Mouse (Mus musculus) embryonic facial prominence, embryonic 10.5 days (tissue): ENCODE measurements at regions not wholly inside any gene's neighbourhood (a gene's known extent, or its start where the extent isn't known, plus 50 kb on each side); places are given as distances from the start of the nearest gene placed in this dataset.

Experiments
- DNase-seq: peaks from one replicate; pipeline ENCODE4 v3.0.0-alpha.2; 2017; ENCODE audit warnings: low spot score
- H3K27ac ChIP-seq: fragments of 300-500 bp; sonication (generic); replicated peaks from 2 replicates; pipeline ENCODE4 v1.5.1; 2016; ENCODE audit warnings: mild to moderate bottlenecking
- H3K27me3 ChIP-seq: fragments of 300-500 bp; sonication (generic); replicated peaks from 2 replicates; pipeline ENCODE4 v1.6.1; 2016; ENCODE audit warnings: low read depth, mild to moderate bottlenecking; ENCODE audit not compliant: poor library complexity, severe bottlenecking
- H3K36me3 ChIP-seq: fragments of 300-500 bp; sonication (generic); replicated peaks from 2 replicates; pipeline ENCODE4 v1.6.1; 2016; ENCODE audit warnings: mild to moderate bottlenecking, moderate library complexity
- H3K4me1 ChIP-seq: fragments of 300-500 bp; sonication (generic); 2 replicates; pipeline ENCODE4 v1.6.1; 2016
- H3K4me3 ChIP-seq: fragments of 300-500 bp; sonication (generic); 2 replicates; pipeline ENCODE4 v1.5.1; 2016; ENCODE audit warnings: mild to moderate bottlenecking, moderate library complexity
- H3K9me3 ChIP-seq: fragments of 300-500 bp; sonication (generic); 2 replicates; pipeline ENCODE4 v1.6.1; 2016; ENCODE audit warnings: mild to moderate bottlenecking
- WGBS: fragments of 180-500 bp; shearing (Covaris S2); methylation state at CpG from one replicate; pipeline ENCODE4 v1.1.7; 2016; 5-methylcytosine and 5-hydroxymethylcytosine counted together

GRCm38 (mm10) chr11:82613503-82613902 is 150.6 kb downstream of the Cct6b start:
- peaks cover 8% of the 10 kb centered on the region for H3K4me1 ChIP-seq
- H3K4me3 ChIP-seq: no peak overlapping the region
- DNase-seq: peak; percentile 66
- H3K27ac ChIP-seq: no peak overlapping the region
- no peaks in the 10 kb centered on the region for H3K36me3 ChIP-seq
- H3K9me3 ChIP-seq: no peaks in the 10 kb centered on the region
- WGBS: 28% methylated on average over 6 of the region's 6 CpGs
- peaks cover 31% of the 10 kb centered on the region for H3K27me3 ChIP-seq

DNA sequence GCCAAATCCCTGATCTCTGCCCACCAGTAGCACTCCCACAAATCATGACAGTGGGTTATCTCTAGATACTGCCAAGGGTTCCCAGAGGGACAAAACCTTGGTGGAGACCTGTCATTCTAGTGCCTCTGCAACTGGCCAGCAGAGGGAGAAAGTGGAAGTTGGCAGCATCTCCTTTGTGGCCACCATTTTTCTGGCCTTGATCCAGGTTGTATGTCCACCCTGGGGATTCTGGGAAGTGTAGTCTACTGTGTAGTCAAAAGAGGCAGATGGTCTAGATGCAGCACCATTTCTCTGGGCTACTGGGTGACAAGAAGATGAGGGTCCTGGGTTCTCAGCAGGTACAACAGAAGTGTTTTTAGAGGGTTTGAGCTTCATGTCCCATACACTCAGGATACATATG is 152.1 kb downstream of the Cct6b start:
- H3K36me3 ChIP-seq: no peaks in the 10 kb centered on the region
- DNase-seq: no peak
- no peak overlapping the region for H3K4me3 ChIP-seq
- peaks cover 16% of the 10 kb centered on the region for H3K27me3 ChIP-seq
- H3K4me1 ChIP-seq: peaks cover 6% of the 10 kb centered on the region
- H3K27ac ChIP-seq: no peak overlapping the region
- H3K9me3 ChIP-seq: no peaks in the 10 kb centered on the region

- Histone ChIP-seq H3K27me3 (peaks cover 17% of the 10 kb centered on the region), H3K27ac (no peak overlapping the region), H3K4me3 (no peak overlapping the region), H3K9me3 (no peaks in the 10 kb centered on the region), H3K4me1 (peaks cover 12% of the 10 kb centered on the region), H3K36me3 (no peaks in the 10 kb centered on the region)
- 51% methylated on average over 1 of the region's 1 CpGs for WGBS
- DNase-seq: no peak
These were observed 155.2 kb downstream of the Cct6b start for GRCm38 (mm10) chr11:82608963-82609362.

DNA sequence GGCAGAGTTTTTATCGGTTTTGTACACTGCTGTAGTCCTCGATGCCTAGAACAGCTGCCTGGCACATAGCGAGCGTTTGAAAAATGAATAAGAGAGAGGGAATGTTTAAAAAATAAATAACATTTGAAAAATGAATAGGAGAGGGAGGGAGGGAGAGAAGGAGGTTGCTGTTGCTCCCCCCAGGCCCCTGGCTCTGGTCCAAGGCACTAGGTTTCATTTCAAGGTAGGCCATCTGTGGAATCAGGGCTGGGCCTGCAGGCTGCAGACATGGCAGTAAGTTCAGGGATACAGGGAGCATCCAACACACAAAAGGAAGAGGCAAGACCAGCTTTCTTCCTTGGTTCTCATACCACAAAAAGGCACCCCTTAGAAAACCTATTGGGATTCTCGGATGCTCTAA is 156.5 kb downstream of the Cct6b start:
- Histone ChIP-seq H3K4me1 (peaks cover 12% of the 10 kb centered on the region), H3K27ac (no peak overlapping the region), H3K4me3 (no peak overlapping the region), H3K27me3 (peaks cover 29% of the 10 kb centered on the region), H3K9me3 (no peaks in the 10 kb centered on the region), H3K36me3 (no peaks in the 10 kb centered on the region)
- no peak for DNase-seq
- WGBS: 90% methylated on average over 5 of the region's 5 CpGs

DNA sequence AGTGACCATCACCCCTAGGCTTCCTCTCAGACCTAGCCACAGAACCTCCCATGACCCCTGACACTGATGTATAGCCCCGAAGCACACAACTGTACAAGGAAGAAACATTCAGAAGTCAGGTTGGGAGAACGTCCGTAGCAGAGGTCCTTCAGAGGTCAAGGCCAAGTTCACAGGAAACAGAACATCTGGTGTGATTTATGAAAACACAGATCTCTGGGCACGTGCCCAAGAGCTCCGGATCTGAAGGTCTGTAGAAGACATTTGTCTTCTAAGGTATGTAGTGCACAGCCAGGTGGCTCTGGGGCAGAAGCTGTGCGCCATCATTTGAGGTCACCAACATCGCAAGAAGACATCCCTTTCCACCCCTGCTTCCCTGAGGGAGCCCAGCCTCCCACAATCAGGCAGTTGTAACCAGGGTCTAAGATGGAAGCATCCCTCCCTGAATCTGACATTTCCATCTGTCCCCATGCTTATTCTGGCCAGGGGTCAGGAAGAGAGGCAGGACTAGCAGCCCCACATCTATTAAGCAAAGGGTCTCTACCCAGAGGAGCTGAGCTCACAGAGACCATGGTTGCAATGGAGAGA is 159.8 kb downstream of the Cct6b start:
- Histone ChIP-seq H3K4me3 (no peak overlapping the region), H3K27me3 (peaks cover 49% of the 10 kb centered on the region), H3K36me3 (no peaks in the 10 kb centered on the region), H3K4me1 (peaks cover 12% of the 10 kb centered on the region), H3K27ac (no peak overlapping the region), H3K9me3 (no peaks in the 10 kb centered on the region)
- no peak for DNase-seq
- 61% methylated on average over 7 of the region's 7 CpGs for WGBS

DNA sequence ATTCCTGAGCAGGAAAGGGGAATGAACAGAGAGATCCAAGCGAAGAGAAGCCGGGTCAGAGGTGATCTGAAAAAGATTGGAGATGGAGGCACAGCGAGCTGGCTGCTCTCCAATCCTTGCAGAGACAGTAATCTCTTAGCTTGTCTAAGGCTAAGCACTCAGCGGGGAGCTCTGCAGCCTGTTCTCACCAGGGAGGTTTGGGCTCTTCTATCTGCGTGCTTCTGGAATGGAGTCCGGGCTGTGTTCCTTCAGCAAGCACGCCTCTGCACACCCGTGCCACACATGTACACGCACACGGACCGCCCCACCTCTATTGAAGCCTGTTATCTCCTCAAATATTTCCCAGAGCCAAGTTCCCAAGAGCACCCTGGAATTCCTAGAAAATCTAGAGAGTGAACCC is 161.3 kb downstream of the Cct6b start:
- no peak overlapping the region for H3K4me3 ChIP-seq
- DNase-seq: no peak
- peaks cover 62% of the 10 kb centered on the region for H3K27me3 ChIP-seq
- no peaks in the 10 kb centered on the region for H3K36me3 ChIP-seq
- H3K4me1 ChIP-seq: peaks cover 9% of the 10 kb centered on the region
- WGBS: 27% methylated on average over 11 of the region's 11 CpGs
- H3K9me3 ChIP-seq: no peaks in the 10 kb centered on the region
- H3K27ac ChIP-seq: no peak overlapping the region

- H3K27ac ChIP-seq: no peak overlapping the region
- H3K9me3 ChIP-seq: no peaks in the 10 kb centered on the region
- peaks cover 62% of the 10 kb centered on the region for H3K27me3 ChIP-seq
- 61% methylated on average over 2 of the region's 2 CpGs for WGBS
- peaks cover 11% of the 10 kb centered on the region for H3K4me1 ChIP-seq
- H3K36me3 ChIP-seq: no peaks in the 10 kb centered on the region
- no peak for DNase-seq
- no peak overlapping the region for H3K4me3 ChIP-seq
These were observed 161.9 kb downstream of the Cct6b start for GRCm38 (mm10) chr11:82602250-82602649.

DNA sequence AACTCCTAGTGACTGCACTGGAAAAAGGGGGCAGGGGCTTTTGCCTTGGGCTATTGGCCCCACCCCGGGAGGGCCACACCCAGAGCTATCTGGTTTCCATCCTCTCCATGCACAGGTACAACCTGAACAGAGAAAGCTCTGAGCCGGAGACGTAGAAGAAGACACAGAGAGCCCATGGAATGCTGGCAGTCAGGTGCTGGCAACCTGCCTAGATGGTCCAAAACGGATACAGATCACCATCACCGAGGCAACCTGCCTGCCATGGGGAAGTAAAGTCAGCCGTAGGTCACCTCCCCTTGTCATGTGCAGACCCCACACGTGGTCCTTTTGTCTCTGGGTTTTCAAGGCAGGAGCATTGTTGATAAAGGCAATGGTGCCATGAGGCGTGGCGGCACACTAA is 164.0 kb downstream of the Cct6b start:
- H3K27me3 ChIP-seq: peaks cover 57% of the 10 kb centered on the region
- H3K4me3 ChIP-seq: no peak overlapping the region
- H3K27ac ChIP-seq: no peak overlapping the region
- no peak for DNase-seq
- no peaks in the 10 kb centered on the region for H3K9me3 ChIP-seq
- 78% methylated on average over 9 of the region's 9 CpGs for WGBS
- H3K36me3 ChIP-seq: no peaks in the 10 kb centered on the region
- peaks cover 11% of the 10 kb centered on the region for H3K4me1 ChIP-seq

DNA sequence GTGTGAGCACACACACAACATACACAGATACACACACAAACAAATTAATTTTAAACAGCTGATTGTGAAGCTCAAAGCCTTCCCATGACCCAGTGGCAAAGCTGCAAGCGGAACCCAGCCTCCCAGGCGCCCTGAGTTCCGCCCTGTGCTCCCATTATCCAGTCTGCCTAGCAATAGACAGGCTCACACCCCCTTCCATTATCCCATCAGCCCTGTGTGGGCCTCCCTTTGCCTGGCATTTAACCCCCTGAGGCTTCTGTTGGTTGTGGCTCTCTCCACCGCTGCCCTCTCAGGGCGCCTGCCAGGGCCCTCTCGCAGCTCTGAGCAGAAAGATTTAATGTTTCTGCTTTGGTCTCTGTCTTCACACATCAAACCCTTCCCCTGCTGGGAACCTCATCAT is 166.4 kb downstream of the Cct6b start:
- 27% methylated on average over 6 of the region's 6 CpGs for WGBS
- Histone ChIP-seq H3K27me3 (peaks cover 43% of the 10 kb centered on the region), H3K36me3 (no peaks in the 10 kb centered on the region), H3K4me3 (no peak overlapping the region), H3K4me1 (0 out of 2 replicates have a peak, but pooled peaks cover 5% of the 10 kb centered on the region), H3K9me3 (no peaks in the 10 kb centered on the region), H3K27ac (no peak overlapping the region)
- DNase-seq: no peak

DNA sequence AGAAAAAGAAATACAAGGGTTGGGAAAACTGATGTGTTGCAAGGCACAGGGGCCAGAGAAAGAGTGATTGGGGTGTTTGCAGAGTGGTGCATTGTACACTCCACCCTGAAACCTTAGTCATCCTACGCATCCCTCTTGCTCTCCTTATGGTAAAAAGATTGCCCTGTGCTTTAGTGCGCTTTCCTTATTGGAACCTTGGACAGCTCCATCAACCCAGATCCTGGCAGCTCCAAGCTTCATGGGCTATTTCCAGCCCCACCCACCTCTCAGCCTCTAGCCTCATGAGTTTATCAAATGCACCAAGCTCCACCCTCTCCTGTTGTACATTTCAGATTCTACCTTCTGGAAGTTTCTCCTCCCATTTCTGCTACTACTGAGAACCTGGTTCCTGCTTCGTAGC is 167.3 kb downstream of the Cct6b start:
- Histone ChIP-seq H3K27me3 (peaks cover 33% of the 10 kb centered on the region), H3K9me3 (no peaks in the 10 kb centered on the region), H3K36me3 (no peaks in the 10 kb centered on the region), H3K4me3 (no peak overlapping the region), H3K4me1 (0 out of 2 replicates have a peak, but pooled peaks cover 5% of the 10 kb centered on the region), H3K27ac (no peak overlapping the region)
- DNase-seq: peak; percentile 31
- 63% methylated on average over 3 of the region's 3 CpGs for WGBS

GRCm38 (mm10) chr11:82589761-82590160 is 174.4 kb downstream of the Cct6b start:
- no peaks in the 10 kb centered on the region for H3K36me3 ChIP-seq
- no peak overlapping the region for H3K4me3 ChIP-seq
- WGBS: 66% methylated on average over 2 of the region's 2 CpGs
- no peaks in the 10 kb centered on the region for H3K27me3 ChIP-seq
- no peak for DNase-seq
- no peaks in the 10 kb centered on the region for H3K9me3 ChIP-seq
- no peaks in the 10 kb centered on the region for H3K4me1 ChIP-seq
- no peak overlapping the region for H3K27ac ChIP-seq

DNA sequence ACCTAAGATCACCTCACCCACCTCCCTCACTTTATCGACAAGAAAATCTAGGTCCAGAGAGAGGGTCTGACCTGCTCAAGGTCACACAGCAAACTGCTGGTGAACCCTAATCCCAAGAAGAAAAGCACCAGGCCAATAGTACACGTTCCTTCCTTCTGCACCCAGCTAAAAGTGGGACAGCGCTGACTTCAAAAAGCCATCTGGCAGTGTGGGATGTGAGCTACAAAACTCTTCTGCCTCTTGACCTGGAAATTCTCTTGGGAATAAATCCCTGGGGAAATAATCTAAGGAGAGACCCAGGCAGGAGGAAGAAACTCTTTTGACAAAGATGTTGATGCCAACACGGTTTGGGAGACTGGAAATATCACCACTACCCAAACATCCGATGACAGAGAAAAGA is 175.4 kb downstream of the Cct6b start:
- 89% methylated on average over 5 of the region's 5 CpGs for WGBS
- Histone ChIP-seq H3K27ac (no peak overlapping the region), H3K4me3 (no peak overlapping the region), H3K4me1 (no peaks in the 10 kb centered on the region), H3K9me3 (no peaks in the 10 kb centered on the region), H3K36me3 (no peaks in the 10 kb centered on the region), H3K27me3 (no peaks in the 10 kb centered on the region)
- DNase-seq: no peak

DNA sequence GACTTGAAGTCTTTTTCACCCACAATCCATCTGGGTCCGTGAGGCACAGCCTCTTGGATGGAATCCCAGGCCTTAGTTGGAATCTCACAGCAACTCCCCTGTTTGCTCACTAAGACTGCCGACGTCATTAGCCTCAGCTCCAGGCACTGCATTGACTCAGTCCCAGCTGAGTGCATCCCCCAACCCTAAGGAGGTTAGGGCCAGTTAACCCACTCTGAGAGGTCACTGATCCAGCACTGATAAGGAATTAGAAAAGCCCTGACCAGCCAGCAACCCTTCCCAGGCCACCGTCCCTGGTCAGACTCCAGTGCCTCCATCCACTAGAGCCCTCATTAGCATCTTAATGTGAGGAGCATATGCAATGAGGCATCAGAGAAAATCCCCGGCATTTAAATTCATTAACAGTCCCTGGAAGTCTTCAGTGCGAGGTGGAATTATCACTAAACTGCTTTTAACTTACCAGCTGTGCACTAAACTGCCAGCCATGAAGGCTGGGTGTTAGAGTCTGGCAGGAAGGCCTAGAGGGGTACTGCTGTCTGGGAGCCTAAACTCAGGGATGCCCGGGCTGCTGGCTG is 184.2 kb downstream of the Cct6b start:
- H3K27me3 ChIP-seq: peaks cover 7% of the 10 kb centered on the region; the same call in 1 of the 2 replicates
- H3K4me1 ChIP-seq: 0 out of 2 replicates have a peak, but pooled peaks cover 3% of the 10 kb centered on the region
- 23% methylated on average over 7 of the region's 7 CpGs for WGBS
- no peak overlapping the region for H3K27ac ChIP-seq
- no peak overlapping the region for H3K4me3 ChIP-seq
- H3K36me3 ChIP-seq: no peaks in the 10 kb centered on the region
- no peak for DNase-seq
- H3K9me3 ChIP-seq: no peaks in the 10 kb centered on the region
